Mouse (Mus musculus): ENCODE measurements around the gene Gm17657.

- TF ChIP-seq CTCF (IDR thresholded peaks at IDR 0.05; ENCODE audit: extremely low read depth, insufficient read length, insufficient replicate concordance, low read depth, low read length), result no peak
- no peak for TF ChIP-seq POLR2A (IDR thresholded peaks at IDR 0.05; ENCODE audit: low read depth, low read length)
These were observed 35.3 kb upstream of the Gm17657 start for GRCm38 (mm10) chr17:29584737-29585136.
